Mouse (Mus musculus) granulocyte monocyte progenitor cell, adult 5-6 weeks (primary cell): ENCODE measurements around the gene Rc3h2. TPM values are rescaled to one million over a fixed set of nuclear protein-coding genes. Genes with fewer than 3 reads are reported as not detected.

Experiments
- ATAC-seq: replicated peaks from 2 replicates; pipeline ENCODE4 v1.8.0; 2016; ENCODE audit warnings: mild to moderate bottlenecking, moderate TSS enrichment, inconsistent platforms; ENCODE audit not compliant: poor library complexity, severe bottlenecking
- total RNA-seq, 2 experiments: library from RNA; stranded (forward) in 1 of 2; stranded (reverse) in 1 of 2; fragments of 200-712, 200-1000 nt in 1 of 2; fragments of >200 nt in 1 of 2; fragmentation: Nextera tagmentation in 1 of 2; gene quantifications; 2 replicates each; pipeline ENCODE4 v1.2.3; 2014 to 2017

The Rc3h2 gene
- total RNA-seq, 2 experiments from 2014 or later, result 27.2 to 28.5 TPM

GRCm38 (mm10) chr2:37351671-37352070 lies 71.0 kb downstream of the Rc3h2 start:
- ATAC-seq, result no peak

DNA sequence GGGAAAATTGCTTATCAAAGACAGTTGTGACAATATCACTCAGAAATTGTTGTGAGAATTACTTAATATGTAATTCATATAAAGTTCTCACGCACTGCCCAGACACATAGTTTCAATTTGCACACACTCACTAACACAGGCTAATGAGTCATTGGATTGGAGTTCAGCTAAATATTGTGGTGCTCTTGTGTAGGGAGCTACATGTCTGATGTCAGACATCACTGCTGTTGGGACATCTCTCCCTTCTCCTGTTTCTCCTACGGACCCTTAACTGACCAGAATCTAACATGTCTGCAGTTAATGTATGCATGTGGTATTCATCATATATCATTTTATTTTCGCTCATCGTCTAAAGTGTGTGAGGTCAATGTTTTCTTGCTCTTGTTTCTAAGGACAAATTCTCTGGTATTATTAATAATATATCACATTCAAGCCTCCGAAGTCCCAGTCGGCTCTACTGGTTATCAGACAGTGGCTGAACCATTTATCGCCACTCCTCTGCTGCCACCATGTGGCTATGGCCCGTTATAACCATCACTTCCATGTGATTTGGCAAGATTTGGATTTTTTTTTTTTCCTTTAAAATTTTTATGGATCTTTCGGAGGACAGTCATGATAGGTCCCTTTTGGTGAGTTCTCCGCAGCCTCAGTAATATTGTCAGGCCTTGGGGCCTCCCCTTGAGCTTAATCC lies 84.1 kb downstream of the Rc3h2 start:
- ATAC-seq, result peak; percentile 66

DNA sequence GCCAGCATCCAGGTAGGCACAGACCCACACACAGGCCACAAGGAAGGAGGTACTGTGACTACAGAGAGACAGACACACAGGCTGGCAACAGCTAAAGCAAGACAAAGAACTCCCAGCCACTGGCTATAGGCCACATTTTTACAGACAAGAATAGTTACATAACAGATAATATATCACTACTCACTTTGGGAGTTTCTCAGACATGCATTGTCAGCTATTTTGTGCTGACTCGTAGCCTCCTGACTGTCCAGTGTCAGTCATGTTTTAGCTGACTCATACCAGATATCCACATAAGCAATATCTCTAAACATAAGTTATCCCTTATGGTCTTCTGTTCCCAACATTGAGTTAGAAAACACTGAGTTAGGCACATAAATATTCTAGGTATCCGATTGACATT lies 89.4 kb downstream of the Rc3h2 start:
- ATAC-seq, result no peak

DNA sequence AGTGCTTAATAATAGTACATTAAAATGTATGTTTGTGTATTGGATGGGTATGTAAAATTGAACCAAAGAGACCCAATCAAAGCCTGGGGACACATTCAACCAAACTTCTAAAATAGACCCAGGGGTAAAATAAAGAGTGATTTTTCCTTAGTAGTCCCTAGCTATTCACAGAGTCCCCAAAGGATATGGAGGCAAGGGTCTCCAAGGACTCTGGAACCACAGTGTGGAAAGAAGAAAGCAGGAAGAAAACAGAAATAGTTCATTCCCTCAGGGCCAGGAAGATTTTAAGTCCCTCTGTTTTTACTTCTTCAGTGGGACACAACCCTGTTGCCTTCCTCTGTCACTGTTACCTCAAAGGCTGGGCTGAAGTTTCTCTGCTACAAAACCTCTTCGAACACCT lies 96.5 kb downstream of the Rc3h2 start, which contains the start of gene Olfr368:
Gene Olfr368, plus strand, starts transcription at position 301 of the 400 bp plus-strand sequence.
- ATAC-seq, result no peak

Other genes with a start within 250 kb of the Rc3h2 start
- gene Olfr365, start 234.7 kb downstream of the Rc3h2 start, total RNA-seq (2014; fragmentation: Nextera tagmentation), result not detected in 2 replicates
- not detected in 2 replicates for gene Olfr365, start 234.7 kb downstream of the Rc3h2 start, total RNA-seq (2017)
- gene Olfr366, start 211.3 kb downstream of the Rc3h2 start, total RNA-seq (2014; fragmentation: Nextera tagmentation), result not detected in 2 replicates
- not detected in 2 replicates for gene Olfr366, start 211.3 kb downstream of the Rc3h2 start, total RNA-seq (2017)
- gene Olfr368, start 96.4 kb downstream of the Rc3h2 start, total RNA-seq (2014; fragmentation: Nextera tagmentation), result not detected in 2 replicates
- gene Olfr368, start 96.4 kb downstream of the Rc3h2 start, total RNA-seq (2017), result not detected in 2 replicates
- 17.2 and 19.5 TPM in 2 replicates for gene Pdcl, start 63.6 kb downstream of the Rc3h2 start, total RNA-seq (2014; fragmentation: Nextera tagmentation)
- 66.6 and 74.6 TPM in 2 replicates for gene Pdcl, start 63.6 kb downstream of the Rc3h2 start, total RNA-seq (2017)
- gene Zbtb26, start 20.2 kb upstream of the Rc3h2 start, total RNA-seq (2014; fragmentation: Nextera tagmentation), result 5.8 and 9.4 TPM in 2 replicates
- gene Zbtb26, start 20.2 kb upstream of the Rc3h2 start, total RNA-seq (2017), result 7.0 and 10.9 TPM in 2 replicates
- 7.8 and 10.8 TPM in 2 replicates for gene Zbtb6, start 20.3 kb upstream of the Rc3h2 start, total RNA-seq (2014; fragmentation: Nextera tagmentation)
- 19.7 and 20.7 TPM in 2 replicates for gene Zbtb6, start 20.3 kb upstream of the Rc3h2 start, total RNA-seq (2017)
- gene Rabgap1, start 20.4 kb upstream of the Rc3h2 start, total RNA-seq (2014; fragmentation: Nextera tagmentation), result 20.8 and 22.0 TPM in 2 replicates
- 22.7 and 24.1 TPM in 2 replicates for gene Rabgap1, start 20.4 kb upstream of the Rc3h2 start, total RNA-seq (2017)
- 0.84 and 2.1 TPM in 2 replicates for gene Gpr21, start 93.4 kb upstream of the Rc3h2 start, total RNA-seq (2014; fragmentation: Nextera tagmentation)
- gene Gpr21, start 93.4 kb upstream of the Rc3h2 start, total RNA-seq (2017), result 0.69 and 1.3 TPM in 2 replicates